Mouse (Mus musculus) left cerebral cortex, postnatal 36 days (tissue): ENCODE measurements around the gene Plekha5. TPM values are rescaled to one million over a fixed set of nuclear protein-coding genes. Genes with fewer than 3 reads are reported as not detected.
A peak's percentile ranks its signal among the peaks of the same experiment; 100 is the strongest.

ENCODE experiments used
- DNase-seq, 2 experiments: peaks; one replicate each; pipeline ENCODE4 v3.0.0; 2021 to 2022; ENCODE audit warnings: low spot score in 2 of 2, mixed read lengths in 1 of 2
- intact Hi-C: fragments of 180-260 bp; cut with DNase I; formaldehyde crosslinking; loops from one replicate; pipeline ENCODE4 v1.15.1; 2025
- total RNA-seq, 2 experiments: library from RNA; stranded (reverse); gene quantifications; 2 replicates each; pipeline ENCODE4 v1.2.3; 2021

The Plekha5 gene
- total RNA-seq, 2 experiments from 2014 or later, result 99.6 to 119 TPM

GRCm38 (mm10) chr6:140622391-140623225, 198.8 kb downstream of the Plekha5 start, which contains the start of gene Aebp2:
Gene Aebp2, plus strand, starts transcription at chr6:140622663.
- peak in 1 of 2 experiments; percentile 21 for DNase-seq
- intact Hi-C loops, result loop anchor here (5.0 kb wide), 1 partner anchor 145 kb away; no protein-coding TSS in a partner anchor

GRCm38 (mm10) chr6:140623226-140624095, 199.6 kb downstream of the Plekha5 start:
- intact Hi-C loops, result loop anchor here (5.0 kb wide), 1 partner anchor 146 kb away; no protein-coding TSS in a partner anchor
- DNase-seq, result peak; percentile 91 to 96

- peak in 1 of 2 experiments; percentile 23 for DNase-seq
- intact Hi-C loops, result loop anchor here (5.0 kb wide), 2 partner anchors 37 to 147 kb away; no protein-coding TSS in a partner anchor
Observed at GRCm38 (mm10) chr6:140624096-140625051, 200.5 kb downstream of the Plekha5 start.

- DNase-seq, result no peak
- intact Hi-C loops, result loop anchor here (5.0 kb wide), 1 partner anchor 42 kb away; no protein-coding TSS in a partner anchor
Observed at GRCm38 (mm10) chr6:140629176-140629859, 205.5 kb downstream of the Plekha5 start.

GRCm38 (mm10) chr6:140630306-140630705, 206.5 kb downstream of the Plekha5 start:
- no peak for DNase-seq
- intact Hi-C loops, result no loop called here

- intact Hi-C loops, result no loop called here
- no peak for DNase-seq
Observed at GRCm38 (mm10) chr6:140633616-140634015, 209.8 kb downstream of the Plekha5 start.

- DNase-seq, result no peak
- intact Hi-C loops, result no loop called here
Observed at GRCm38 (mm10) chr6:140636290-140636689, 212.4 kb downstream of the Plekha5 start.

GRCm38 (mm10) chr6:140642010-140642409, 218.2 kb downstream of the Plekha5 start:
- no peak for DNase-seq

GRCm38 (mm10) chr6:140642655-140643054, 218.8 kb downstream of the Plekha5 start:
- intact Hi-C loops, result no loop called here
- no peak for DNase-seq

More at GRCm38 (mm10) chr6:140642010-140642409, 218.2 kb downstream of the Plekha5 start:
- intact Hi-C loops, result no loop called here

GRCm38 (mm10) chr6:140645931-140646330, 222.1 kb downstream of the Plekha5 start:
- no peak for DNase-seq
- intact Hi-C loops, result no loop called here

Other genes with a start within 250 kb of the Plekha5 start
- 10 to 100 TPM; 55.8 to 68.0 TPM for gene Aebp2, start 198.6 kb downstream of the Plekha5 start, total RNA-seq